Mouse (Mus musculus) monocyte, adult 59 days (primary cell): ENCODE results near the gene Shc3. TPM values are rescaled to one million over a fixed set of nuclear protein-coding genes. Genes with fewer than 3 reads are reported as not detected.

Source experiments
- total RNA-seq, 2 experiments: library from RNA; stranded (reverse); gene quantifications; one replicate each; pipeline ENCODE4 v1.2.4; 2023

Shc3 gene
- total RNA-seq = not detected

DNA sequence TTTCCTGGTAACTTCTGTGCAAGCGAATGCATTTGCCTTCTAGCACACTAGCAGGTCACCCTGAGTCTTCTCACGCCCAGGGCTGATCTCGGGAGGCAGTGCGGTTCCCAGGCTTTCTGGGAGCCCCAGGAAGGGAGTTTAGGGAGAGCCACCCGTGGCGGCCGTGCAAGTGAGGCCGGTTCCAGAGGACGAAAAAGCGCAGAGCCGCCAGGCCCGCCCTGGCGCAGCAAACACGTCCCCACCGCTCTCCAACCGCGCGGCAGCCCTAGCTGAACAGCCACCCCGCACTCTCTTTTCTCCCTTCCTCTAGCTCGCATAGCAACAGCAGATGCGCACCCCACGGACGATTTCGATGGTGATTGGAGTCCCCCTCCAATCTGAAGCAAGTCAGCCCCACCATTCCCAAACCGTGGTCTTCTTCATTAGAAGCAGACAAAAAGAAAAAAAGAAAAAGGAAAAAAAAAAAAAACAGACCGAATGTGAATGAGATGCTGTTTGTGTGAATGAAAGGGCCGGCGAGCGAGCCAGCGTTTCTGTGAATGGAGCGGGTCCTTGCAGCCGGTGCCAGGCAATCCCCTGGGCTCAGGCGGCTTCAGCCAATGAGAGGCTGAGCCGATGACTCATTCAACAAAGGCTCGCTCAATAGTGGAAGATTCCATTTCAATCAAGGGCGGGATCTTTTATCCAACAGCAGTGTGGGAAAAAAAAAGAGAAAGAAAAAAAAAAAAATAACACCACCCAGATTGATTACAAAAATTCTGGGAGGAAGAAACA, at the start of gene Shc3:
Gene Shc3, minus strand, starts transcription at position 509 of the 774 bp plus-strand sequence.

DNA sequence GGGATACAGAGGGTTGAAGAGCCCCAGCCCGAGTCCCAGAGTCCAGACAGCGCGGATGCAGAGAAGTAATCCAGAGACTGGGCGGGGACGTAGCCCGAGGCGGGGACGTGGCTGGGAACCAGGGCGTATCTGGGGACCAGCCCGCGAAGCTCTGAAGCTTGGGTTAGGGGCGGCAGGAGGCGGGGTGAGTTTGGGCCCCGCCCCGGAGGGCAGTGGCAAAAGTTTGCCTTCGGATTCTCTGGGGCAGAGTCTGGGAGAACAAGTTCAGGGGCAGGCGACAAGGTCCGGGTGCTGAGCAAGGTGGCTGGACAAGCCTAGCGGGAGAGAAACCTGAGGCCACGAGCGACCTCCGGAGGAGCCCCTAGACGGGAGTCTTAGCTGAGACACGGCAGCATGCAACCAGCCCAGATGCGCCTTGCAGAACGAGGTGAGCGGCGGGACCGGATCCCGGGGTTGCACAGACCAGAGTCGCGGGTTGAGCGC, 160.7 kb downstream of the Shc3 start, which contains the start of gene S1pr3:
Gene S1pr3, plus strand, starts transcription at position 121 of the 483 bp plus-strand sequence.

Other genes with a start within 250 kb of the Shc3 start
- gene S1pr3, start 160.8 kb downstream of the Shc3 start, total RNA-seq = 1 to 10 TPM in 1 of 2 experiments, under 1 TPM in 1; 0.76 to 1.1 TPM
- 10 to 100 TPM; 34.9 to 39.6 TPM for gene Cks2, start 75.8 kb upstream of the Shc3 start, total RNA-seq
- 10 to 100 TPM; 63.0 to 63.1 TPM for gene Secisbp2, start 82.3 kb upstream of the Shc3 start, total RNA-seq
- gene Sema4d, start 224.3 kb upstream of the Shc3 start, total RNA-seq = 100 to 1,000 TPM; 354 to 390 TPM